Mouse (Mus musculus) embryo, embryonic 9.5 days (tissue): ENCODE results near the gene Iqschfp.
"Not testable (repeated sequence)": the region's sequence is repeated elsewhere in the genome, so short reads cannot be mapped to it uniquely, and the experiment has no call there.

Experiments used
- DNase-seq: peaks from one replicate; pipeline ENCODE4 v3.0.0-alpha.2; 2017; ENCODE audit errors: extremely low spot score

Iqschfp gene

GRCm38 (mm10) chr3:68071395-68072386, 179.7 kb downstream of the Iqschfp start:
- no peak for DNase-seq

DNA sequence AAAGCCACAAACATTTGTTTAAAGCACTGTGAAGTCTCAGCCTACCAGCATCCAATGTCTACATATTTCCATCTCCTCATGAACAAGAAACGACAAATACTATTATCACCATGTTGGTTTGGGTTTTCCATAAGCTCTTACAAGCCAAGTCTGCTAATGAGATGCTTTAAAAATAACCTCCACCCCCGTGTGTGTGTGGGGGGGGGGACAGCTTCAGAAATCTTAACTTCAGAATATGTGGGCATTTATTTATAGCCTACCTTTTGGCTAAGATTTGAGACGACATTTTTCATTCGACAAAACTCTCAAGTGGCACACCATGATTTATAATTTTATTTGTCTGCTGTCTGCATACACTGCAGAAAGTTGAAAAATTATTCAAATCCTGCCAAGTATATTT, 185.4 kb downstream of the Iqschfp start:
- no peak for DNase-seq

GRCm38 (mm10) chr3:68085024-68085423, 193.0 kb downstream of the Iqschfp start:
- no peak for DNase-seq

GRCm38 (mm10) chr3:68092108-68092507, 200.1 kb downstream of the Iqschfp start:
- no peak for DNase-seq

GRCm38 (mm10) chr3:68096724-68097431, 204.8 kb downstream of the Iqschfp start:
- no peak for DNase-seq

DNA sequence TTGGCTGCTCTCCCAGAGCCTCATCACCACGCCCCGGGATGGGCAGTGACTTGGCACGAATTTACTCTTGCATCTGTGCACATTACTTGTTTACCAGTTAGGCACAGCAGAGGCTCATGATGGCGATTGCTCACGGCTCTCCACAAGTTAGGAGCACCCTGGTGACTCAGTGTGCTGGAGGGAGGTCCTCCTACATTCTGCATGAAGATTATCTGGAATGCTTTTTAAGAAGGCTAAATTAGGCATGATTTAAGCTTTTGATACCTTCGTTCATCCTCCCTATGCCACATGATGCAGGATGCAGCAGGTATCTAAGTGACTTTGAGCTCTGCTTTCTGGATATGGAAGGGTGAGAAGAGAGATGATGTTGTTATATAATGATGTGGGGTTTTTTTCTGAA, 207.5 kb downstream of the Iqschfp start:
- DNase-seq = not testable (repeated sequence)

DNA sequence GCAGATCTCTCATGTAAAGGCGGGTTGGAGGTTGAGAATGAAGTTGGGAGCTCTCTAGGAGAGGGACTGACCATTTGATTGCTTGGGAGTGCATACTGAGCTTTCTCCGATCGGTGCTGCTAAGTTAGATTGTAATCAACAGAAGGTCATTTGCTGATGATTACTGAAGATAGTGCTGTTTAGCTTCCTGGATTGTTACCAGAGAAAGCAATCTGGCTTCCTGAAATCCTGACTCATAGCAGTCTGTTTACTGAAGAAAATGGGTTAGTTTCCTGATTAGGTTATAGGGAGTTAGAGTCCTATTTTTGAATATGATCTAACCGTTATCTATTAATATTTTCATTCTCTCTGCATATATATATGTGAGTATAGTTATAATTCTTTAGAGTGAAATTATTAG, 209.3 kb downstream of the Iqschfp start:
- no peak for DNase-seq

DNA sequence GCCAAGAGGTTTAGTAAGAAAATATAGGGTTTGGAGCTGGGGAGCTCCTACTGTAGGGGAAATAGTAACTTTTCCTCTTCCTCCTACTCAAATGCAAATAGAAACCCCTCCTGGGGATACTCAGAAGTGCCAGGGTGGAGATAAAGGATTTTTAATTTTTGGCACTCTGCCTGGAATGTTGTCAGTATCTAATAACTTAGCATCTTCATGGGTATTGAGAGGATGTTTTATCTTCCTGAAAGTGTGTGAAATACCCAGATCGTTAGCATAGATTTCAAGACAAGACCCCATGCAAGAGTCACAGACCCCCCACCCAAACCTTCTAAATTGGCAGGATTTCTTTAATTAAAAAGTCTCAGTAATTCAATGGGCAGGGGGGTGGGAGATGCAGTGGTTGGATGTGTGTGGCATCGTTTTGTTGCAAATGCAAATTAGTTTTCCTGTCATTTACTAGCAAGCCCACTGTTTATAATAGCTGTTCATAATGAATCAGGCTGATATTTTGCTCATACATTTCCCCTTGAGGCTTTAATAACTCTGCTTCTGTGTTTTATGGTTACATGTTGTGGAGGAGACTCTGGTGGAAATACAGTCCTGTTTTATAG, 213.2 kb downstream of the Iqschfp start:
- no peak for DNase-seq

DNA sequence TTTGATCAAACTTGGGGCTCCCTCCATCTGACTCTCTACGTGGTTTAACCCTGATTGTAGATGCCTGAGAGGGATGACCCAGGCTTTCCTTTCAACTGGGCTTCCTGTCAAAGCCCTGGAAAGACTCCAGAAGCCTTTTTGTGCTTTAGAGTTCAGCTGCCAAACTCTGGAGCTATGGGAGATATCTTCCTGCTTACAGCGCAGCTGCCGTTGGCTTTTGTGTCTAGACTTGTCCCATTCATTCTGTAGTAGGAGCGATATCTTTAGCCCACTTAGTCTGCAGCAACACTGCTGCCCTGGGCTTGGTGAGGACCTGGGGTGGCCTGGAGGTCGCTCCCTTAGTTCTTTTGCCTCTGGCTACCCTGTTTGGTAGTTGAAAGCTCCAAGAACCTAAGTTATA, 229.3 kb downstream of the Iqschfp start:
- no peak for DNase-seq

- no peak for DNase-seq
Observed at GRCm38 (mm10) chr3:68126284-68126856, 234.3 kb downstream of the Iqschfp start.

DNA sequence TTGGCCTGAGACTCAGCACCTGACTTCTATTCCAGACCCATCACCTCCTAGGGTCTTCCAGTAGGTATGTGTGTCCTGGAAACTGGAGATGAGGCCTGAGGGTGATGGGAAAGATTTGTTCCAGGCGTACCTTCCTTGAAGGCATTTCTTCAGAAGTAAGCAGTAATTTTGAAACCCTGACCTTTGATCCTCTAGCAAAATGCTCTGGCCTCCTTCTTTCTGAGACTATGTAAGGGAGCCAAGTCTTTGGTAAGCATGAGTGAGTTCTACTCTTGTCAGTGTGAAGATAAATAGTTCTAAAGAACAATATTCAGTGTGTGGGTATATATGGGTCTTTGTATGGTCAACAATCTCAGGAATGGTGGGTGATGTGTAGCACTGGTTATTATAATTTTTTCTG, 238.4 kb downstream of the Iqschfp start:
- no peak for DNase-seq

DNA sequence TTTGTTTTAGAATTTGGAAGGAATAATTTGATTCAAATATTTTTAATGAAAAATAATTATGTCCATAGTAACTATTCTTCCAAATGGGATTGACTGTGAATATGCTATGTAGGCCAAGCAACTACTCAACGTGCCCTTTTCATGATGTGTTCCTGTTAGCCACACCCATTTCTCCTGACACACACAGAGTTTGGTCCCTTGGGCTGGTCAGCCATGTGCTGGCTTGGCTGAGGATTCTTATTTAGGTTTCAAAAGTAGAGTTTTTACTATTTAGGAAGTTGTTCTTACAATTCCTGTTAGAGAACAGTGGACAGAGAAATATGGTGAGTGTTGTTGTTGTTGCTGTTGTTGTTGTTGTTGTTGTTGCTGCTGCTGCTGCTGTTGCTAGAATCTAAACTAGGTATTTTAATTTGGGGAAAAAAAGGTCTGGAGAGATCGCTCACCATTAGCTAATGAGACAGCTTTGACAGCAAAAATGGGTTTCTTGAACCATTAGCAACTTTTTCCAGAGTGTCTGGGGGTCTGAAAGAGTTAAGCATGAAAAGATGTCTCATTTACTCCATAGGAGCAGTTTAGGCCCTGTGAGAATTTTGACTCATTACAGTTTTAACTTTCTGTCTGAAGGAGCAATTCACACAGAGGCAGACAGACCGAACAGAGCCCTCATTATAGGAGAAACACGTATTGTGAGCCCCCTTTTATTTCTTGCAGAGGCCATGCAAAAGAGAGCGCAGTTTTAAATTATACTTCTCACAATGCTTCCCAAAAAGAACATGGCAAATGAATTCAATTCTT, 247.0 kb downstream of the Iqschfp start:
- no peak for DNase-seq

DNA sequence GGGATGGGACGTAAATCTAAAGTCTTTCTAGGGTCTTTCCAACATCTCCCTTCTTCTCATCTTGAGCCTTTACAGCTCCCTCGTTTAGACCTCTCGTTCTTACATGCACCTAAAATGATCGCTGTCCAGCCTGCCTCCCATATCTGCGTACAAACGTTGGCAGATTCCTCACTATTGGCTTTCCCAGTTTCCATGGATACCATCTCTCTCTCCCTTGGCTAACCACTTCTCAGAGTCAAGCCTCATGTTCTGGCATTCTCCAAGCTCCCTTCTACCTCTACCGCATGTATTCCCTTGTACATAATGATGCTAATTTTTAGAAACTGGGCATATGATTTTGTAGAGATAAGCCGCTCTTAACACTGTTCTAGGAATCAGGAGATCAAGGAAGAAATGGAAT, 258.7 kb downstream of the Iqschfp start:
- DNase-seq = no peak

DNA sequence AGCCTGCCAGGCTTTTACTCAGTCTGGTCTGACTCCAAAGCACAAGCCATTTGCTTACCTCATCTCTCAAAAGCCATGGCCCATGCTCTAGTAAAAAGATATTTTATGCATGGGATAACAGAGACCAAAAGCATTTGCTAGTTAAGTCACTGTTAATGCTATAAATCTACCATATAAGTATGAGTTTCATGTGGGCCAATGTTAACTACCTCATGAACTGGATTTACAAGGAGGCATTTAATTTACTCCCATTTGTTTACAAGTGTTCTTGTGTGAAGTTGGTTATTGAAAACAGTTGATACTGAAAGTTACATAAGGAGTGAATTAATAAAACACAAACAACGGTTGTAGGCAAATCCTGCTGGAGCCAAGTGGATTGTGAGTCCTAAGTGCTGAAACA, 268.1 kb downstream of the Iqschfp start:
- DNase-seq = no peak

GRCm38 (mm10) chr3:68160760-68161159, 268.7 kb downstream of the Iqschfp start:
- no peak for DNase-seq

- no peak for DNase-seq
Observed at GRCm38 (mm10) chr3:68178248-68178647, 286.2 kb downstream of the Iqschfp start.

DNA sequence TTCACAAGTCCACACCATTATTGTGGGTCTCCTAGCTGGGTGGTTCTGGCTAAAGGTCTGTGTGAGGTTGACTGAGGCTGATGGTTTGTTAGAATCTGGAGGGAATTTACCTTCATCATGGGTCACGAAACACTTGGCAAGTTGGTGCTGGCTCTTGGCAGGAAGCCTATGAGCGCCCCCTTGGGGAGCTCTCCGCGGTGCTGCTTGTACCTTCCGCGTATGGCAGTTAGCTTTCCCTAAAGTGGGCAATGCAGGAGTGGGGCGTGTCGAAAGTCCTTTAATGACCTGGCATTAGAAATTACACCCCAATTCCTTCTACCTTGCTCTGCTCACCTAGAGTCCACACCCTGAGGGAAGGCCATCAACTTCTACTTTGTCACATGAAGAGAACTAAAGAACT, 295.4 kb downstream of the Iqschfp start:
- DNase-seq = no peak

DNA sequence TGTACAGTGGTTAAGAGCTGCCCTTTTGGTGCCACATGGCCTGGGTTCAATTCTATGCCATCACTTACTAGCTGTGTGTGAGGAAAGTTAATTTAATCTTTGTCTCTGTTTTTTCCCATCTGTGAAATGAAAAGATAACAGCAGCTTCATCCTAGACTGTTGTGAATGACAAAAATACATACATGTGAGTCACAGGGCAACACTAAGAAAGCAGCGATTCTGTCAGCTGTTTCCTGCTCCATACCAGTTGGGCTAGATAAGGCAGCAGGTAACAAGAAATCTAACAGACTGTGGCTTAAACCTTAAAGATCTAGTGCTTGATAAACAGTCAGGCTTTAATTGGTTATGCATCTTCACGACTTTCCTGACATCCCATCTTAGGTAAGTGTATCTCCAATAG, 297.1 kb downstream of the Iqschfp start:
- DNase-seq = no peak

- DNase-seq = no peak
Observed at GRCm38 (mm10) chr3:68196933-68197332, 304.9 kb downstream of the Iqschfp start.

GRCm38 (mm10) chr3:68201214-68201613, 309.2 kb downstream of the Iqschfp start:
- no peak for DNase-seq

GRCm38 (mm10) chr3:68202162-68202902, 310.3 kb downstream of the Iqschfp start:
- no peak for DNase-seq
